In genomic region chr2:173658517-173658916, GRCm38 (mm10) we compare ENCODE assay signal across 8 mouse cellular contexts. TPM values are rescaled to one million over a fixed set of nuclear protein-coding genes. Genes with fewer than 3 reads are reported as not detected.
DNase-seq lines count a peak whose midpoint lies in the region; ATAC-seq and TF ChIP-seq lines count a peak whose summit lies in the region.

No protein-coding gene starts in this region.

- H3K27ac ChIP-seq in testis, adult 2 months (ENCODE audit: control insufficient read depth, insufficient read depth, low read depth, low read length) = peak overlapping the region; percentile 84
- peak overlapping the region; percentile 84 for H3K27ac ChIP-seq in liver, embryonic 13.5 days

- H3K4me3 ChIP-seq in erythroblast, embryonic 14.5 days (replicated peaks) = peak overlapping the region; percentile 89
- peak overlapping the region; percentile 97 for H3K4me3 ChIP-seq in testis, adult 2 months (ENCODE audit: control insufficient read depth, low read depth, low read length)
- H3K4me3 ChIP-seq in liver, embryonic 13.5 days (replicated peaks) = peak overlapping the region; percentile 70

- TF ChIP-seq CTCF in testis, adult 2 months (IDR thresholded peaks at IDR 0.05; ENCODE audit: control insufficient read depth, insufficient read depth, insufficient replicate concordance, low read depth, low read length) = no peak

- H3K9ac ChIP-seq in liver, embryonic 13.5 days = peak overlapping the region; percentile 70

- H3K4me2 ChIP-seq in liver, embryonic 13.5 days = peak overlapping the region; percentile 74

- peaks cover 62% of the 10 kb centered on the region for H3K4me1 ChIP-seq in erythroblast, embryonic 14.5 days (ENCODE audit: control insufficient read depth)
- peaks cover 7% of the 10 kb centered on the region for H3K4me1 ChIP-seq in testis, adult 2 months (ENCODE audit: control insufficient read depth, insufficient read depth, low read length)
- peaks cover 69% of the 10 kb centered on the region for H3K4me1 ChIP-seq in liver, embryonic 13.5 days (replicated peaks)

- no peaks in the 10 kb centered on the region for H3K27me3 ChIP-seq in erythroblast, embryonic 14.5 days (ENCODE audit: control insufficient read depth)
- H3K27me3 ChIP-seq in testis, adult 2 months (ENCODE audit: control insufficient read depth, insufficient read depth, low read length) = no peaks in the 10 kb centered on the region
- no peaks in the 10 kb centered on the region for H3K27me3 ChIP-seq in liver, embryonic 13.5 days

- peaks cover 28% of the 10 kb centered on the region for H3K36me3 ChIP-seq in erythroblast, embryonic 14.5 days (ENCODE audit: control insufficient read depth)
- peaks cover 4% of the 10 kb centered on the region; the same call in 1 of the 2 replicates for H3K36me3 ChIP-seq in testis, adult 2 months (ENCODE audit: control insufficient read depth, insufficient read depth, low read length)
- H3K36me3 ChIP-seq in liver, embryonic 13.5 days = peaks cover 27% of the 10 kb centered on the region

- no peak for DNase-seq in testis, postnatal 14 days (ENCODE audit: low spot score)
- no peak for DNase-seq in liver, embryonic 13.5 days
- DNase-seq in embryo, embryonic 9.5 days (ENCODE audit: extremely low spot score) = no peak
- no peak for DNase-seq in layer of hippocampus, adult 9-11 months
- DNase-seq in adrenal gland, postnatal 4 days (ENCODE audit: low spot score in 2 of 2) = no peak

- no peak for ATAC-seq in erythroblast, adult 5-6 weeks (replicated peaks; ENCODE audit: low FRiP score, poor library complexity, severe bottlenecking)
- ATAC-seq in liver, embryonic 13.5 days (ENCODE audit: low read depth) = no peak

- no peak for TF ChIP-seq POLR2A in testis, adult 2 months (IDR thresholded peaks at IDR 0.05; ENCODE audit: control insufficient read depth, low read depth, low read length)

- no peaks in the 10 kb centered on the region for H3K9me3 ChIP-seq in erythroblast, embryonic 14.5 days (ENCODE audit: control insufficient read depth, low read length)
- H3K9me3 ChIP-seq in liver, embryonic 13.5 days (replicated peaks) = no peaks in the 10 kb centered on the region

- 75% methylated on average over 4 of the region's 4 CpGs for WGBS in liver, embryonic 13.5 days (ENCODE audit: insufficient replicate concordance)

RNA-seq across cellular contexts. Expression of gene Rab22a, which starts 1.0 kb away (rescaled TPM):
- polyA plus RNA-seq in erythroblast, embryonic 14.5 days (2012) = 0.56 and 0.77 TPM in 2 replicates
- 3.3 and 4.6 TPM in 2 replicates for total RNA-seq in erythroblast, adult 5-6 weeks (2015; ENCODE audit: low replicate concordance)
- 3.1 and 4.0 TPM in 2 replicates for total RNA-seq in erythroblast, adult 5-6 weeks (2017; ENCODE audit: low replicate concordance)
- 21.6 and 32.1 TPM in 2 replicates for polyA plus RNA-seq in testis, adult 2 months (2012; rRNA removed)
- polyA plus RNA-seq in liver, embryonic 13.5 days (2015; fragmentation: Nextera tagmentation; extraction: Ambion mirVana) = 14.5 and 18.2 TPM in 2 replicates
- total RNA-seq in adrenal gland, postnatal 4 days (2021) = 10 to 100 TPM; 34.6 to 35.0 TPM
